Mouse (Mus musculus) ES-Bruce4 (cell line): Measurements from ENCODE around the gene Mlh1.

Source experiments
- CTCF ChIP-seq: IDR thresholded peaks from one replicate; pipeline ENCODE4 v1.8.1; 2011; ENCODE audit warnings: low read depth, low read length
- EP300 ChIP-seq: IDR thresholded peaks from 2 replicates; pipeline ENCODE4 v1.6.1; 2011; ENCODE audit warnings: low read depth, low read length; ENCODE audit not compliant: insufficient read depth
- POLR2A ChIP-seq: IDR thresholded peaks from one replicate; pipeline ENCODE4 v1.8.1; 2011; ENCODE audit warnings: low read length; ENCODE audit not compliant: insufficient read depth

DNA sequence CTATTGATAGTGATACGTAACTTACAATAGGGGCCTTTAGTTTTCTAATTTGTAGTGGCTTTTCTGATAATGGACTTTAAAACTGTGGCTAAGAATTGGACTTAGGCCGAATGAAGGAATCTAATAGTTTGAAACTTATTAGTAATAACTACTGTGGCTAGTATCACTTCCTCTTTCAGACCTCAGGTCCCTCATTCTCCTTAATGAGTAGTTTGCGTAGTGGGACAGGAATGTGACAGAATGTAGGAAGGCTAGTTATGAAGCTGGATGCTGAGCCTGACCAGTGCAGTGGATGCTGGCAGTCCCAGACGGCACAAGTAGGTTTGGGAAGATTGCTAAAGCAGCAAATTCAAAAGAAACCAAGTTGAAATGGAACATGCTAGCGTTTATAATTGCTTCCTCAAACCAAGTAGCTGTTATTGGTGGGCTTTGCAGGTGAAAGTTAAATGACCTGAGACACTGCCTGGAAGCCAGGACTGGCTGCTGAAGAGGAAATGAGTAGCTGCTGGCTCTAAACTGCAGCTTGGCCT, 51.0 kb downstream of the Mlh1 start:
- TF ChIP-seq EP300 (no peak), CTCF (no peak), POLR2A (no peak)
